Mouse (Mus musculus) testis, adult 2 months (tissue): Measurements from ENCODE around the gene Zfp184.

ENCODE experiments used
- CTCF ChIP-seq: fragments of 200-500 bp; IDR thresholded peaks from 2 replicates; pipeline ENCODE4 v1.5.1; 2012; ENCODE audit warnings: low read depth, mild to moderate bottlenecking, inconsistent platforms, low read length, moderate library complexity; ENCODE audit not compliant: control insufficient read depth, insufficient read depth, insufficient replicate concordance
- POLR2A ChIP-seq: fragments of 200-500 bp; IDR thresholded peaks from 2 replicates; pipeline ENCODE4 v1.6.1; 2012; ENCODE audit warnings: low read depth, mild to moderate bottlenecking, inconsistent platforms, low read length, moderate library complexity; ENCODE audit not compliant: control insufficient read depth

- no peak for TF ChIP-seq CTCF
- peak; percentile 23; the same call in 1 of the 2 replicates for TF ChIP-seq POLR2A
These were observed 4.0 kb upstream of the Zfp184 start for GRCm38 (mm10) chr13:21940811-21941321.
